Mouse (Mus musculus) testis, adult 2 months (tissue): Measurements from ENCODE around the gene Pde4a. TPM values are rescaled to one million over a fixed set of nuclear protein-coding genes. Genes with fewer than 3 reads are reported as not detected.

Source experiments
- H3K27ac ChIP-seq: fragments of 200-500 bp; 2 replicates; pipeline ENCODE4 v1.5.1; 2012; ENCODE audit warnings: low read depth, low read length; ENCODE audit not compliant: control insufficient read depth, insufficient read depth
- H3K27me3 ChIP-seq: fragments of 200-500 bp; 2 replicates; pipeline ENCODE4 v1.6.1; 2012; ENCODE audit warnings: mild to moderate bottlenecking, low read length, moderate library complexity; ENCODE audit not compliant: control insufficient read depth, insufficient read depth
- H3K36me3 ChIP-seq: fragments of 200-500 bp; 2 replicates; pipeline ENCODE4 v1.6.1; 2012; ENCODE audit warnings: mild to moderate bottlenecking, low read length; ENCODE audit not compliant: control insufficient read depth, insufficient read depth
- H3K4me1 ChIP-seq: fragments of 200-500 bp; 2 replicates; pipeline ENCODE4 v1.6.1; 2012; ENCODE audit warnings: low read length; ENCODE audit not compliant: control insufficient read depth, insufficient read depth
- H3K4me3 ChIP-seq: fragments of 200-500 bp; 2 replicates; pipeline ENCODE4 v1.5.1; 2012; ENCODE audit warnings: low read depth, mild to moderate bottlenecking, low read length, moderate library complexity, mixed read lengths; ENCODE audit not compliant: control insufficient read depth
- CTCF ChIP-seq: fragments of 200-500 bp; IDR thresholded peaks from 2 replicates; pipeline ENCODE4 v1.5.1; 2012; ENCODE audit warnings: low read depth, mild to moderate bottlenecking, inconsistent platforms, low read length, moderate library complexity; ENCODE audit not compliant: control insufficient read depth, insufficient read depth, insufficient replicate concordance
- POLR2A ChIP-seq: fragments of 200-500 bp; IDR thresholded peaks from 2 replicates; pipeline ENCODE4 v1.6.1; 2012; ENCODE audit warnings: low read depth, mild to moderate bottlenecking, inconsistent platforms, low read length, moderate library complexity; ENCODE audit not compliant: control insufficient read depth
- polyA plus RNA-seq: library from polyadenylated mRNA; depleted of rRNA; stranded (reverse); fragments of >200 nt; gene quantifications from 2 replicates; pipeline ENCODE4 v1.2.3, GENCODE M21; 2012; rRNA removed

The Pde4a gene
- polyA plus RNA-seq, result 80.2 and 82.0 TPM in 2 replicates

DNA sequence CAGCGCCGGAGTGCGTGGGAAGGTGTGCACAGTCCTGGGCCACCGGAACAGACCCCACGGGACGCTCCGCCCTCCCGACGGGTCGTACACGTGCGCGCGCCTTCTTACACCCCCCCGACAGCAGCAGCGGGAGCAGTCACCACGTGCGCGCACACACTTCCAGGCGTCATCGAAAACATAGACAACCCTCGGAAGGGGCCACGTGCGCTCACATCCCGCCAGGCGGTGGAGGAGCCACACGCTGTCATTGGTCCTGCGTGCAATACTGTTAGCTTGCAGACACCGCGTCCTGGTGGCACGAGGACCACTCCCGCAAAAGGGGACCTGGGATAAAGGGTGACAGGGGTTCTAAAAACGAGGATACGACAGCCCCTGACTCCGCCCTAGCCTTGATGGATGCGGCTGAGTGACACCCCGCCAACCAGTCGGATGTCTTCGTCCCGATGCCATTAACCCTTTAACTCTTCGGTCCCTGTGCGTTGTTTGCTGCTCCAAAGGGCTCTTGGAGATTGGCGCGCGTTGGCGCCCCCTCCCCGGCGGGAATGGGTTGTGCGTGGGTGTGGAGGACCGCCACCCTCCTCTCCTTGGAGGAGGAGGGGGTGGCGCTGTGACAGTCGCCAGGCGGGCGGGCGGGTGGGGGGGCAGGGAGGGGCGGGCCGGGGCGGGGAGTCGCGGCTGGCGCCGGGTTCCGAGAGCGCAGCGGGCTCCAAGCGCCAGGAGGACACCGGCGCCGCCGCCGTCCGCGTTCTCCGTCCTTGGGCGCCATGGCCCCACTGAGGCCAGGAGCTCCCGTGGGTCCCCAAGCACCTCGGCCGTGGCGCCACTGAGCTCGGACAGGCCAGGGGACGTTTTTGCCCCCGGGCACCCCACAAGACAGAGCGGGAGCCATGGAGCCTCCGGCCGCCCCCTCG, at the start of gene Pde4a:
Pde4a (plus strand) TSS at position 674 of the 911 bp plus-strand sequence.
- Histone ChIP-seq H3K27me3 (no peaks in the 10 kb centered on the region), H3K4me1 (peaks cover 34% of the 10 kb centered on the region), H3K4me3 (peak within 1 kb of the TSS; percentile 81), H3K27ac (no peak within 1 kb of the TSS), H3K36me3 (no peaks in the 10 kb centered on the region)
- TF ChIP-seq CTCF (no peak), POLR2A (peak; percentile 31; the same call in 1 of the 2 replicates)

DNA sequence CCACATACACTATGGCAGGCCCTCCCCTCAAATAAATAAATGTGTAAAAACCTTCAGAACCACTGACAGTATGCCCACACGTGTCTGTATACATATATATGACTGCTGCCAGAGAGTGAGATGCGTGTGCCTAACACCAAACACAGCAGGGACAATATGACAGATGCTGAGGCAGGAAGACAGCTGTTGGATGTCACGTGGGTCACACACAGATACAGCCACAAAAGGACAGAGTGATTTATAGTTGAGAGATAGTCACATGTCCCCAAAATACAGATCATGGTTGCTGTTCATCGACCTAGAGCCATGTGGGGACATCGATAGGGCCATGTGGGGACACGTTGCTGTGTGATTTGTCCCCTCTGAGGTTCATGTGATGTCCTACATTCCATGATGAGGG, 48.4 kb upstream of the Pde4a start:
- TF ChIP-seq CTCF (no peak), POLR2A (no peak)
- Histone ChIP-seq H3K4me3 (no peak overlapping the region), H3K27me3 (no peaks in the 10 kb centered on the region), H3K36me3 (no peaks in the 10 kb centered on the region; the same call in 1 of the 2 replicates), H3K27ac (no peak overlapping the region), H3K4me1 (no peaks in the 10 kb centered on the region)

- H3K36me3 ChIP-seq, result no peaks in the 10 kb centered on the region; the same call in 1 of the 2 replicates
- no peak overlapping the region for H3K4me3 ChIP-seq
- no peaks in the 10 kb centered on the region for H3K4me1 ChIP-seq
- no peak for TF ChIP-seq CTCF
- no peak for TF ChIP-seq POLR2A
- no peaks in the 10 kb centered on the region for H3K27me3 ChIP-seq
- H3K27ac ChIP-seq, result no peak overlapping the region
Measured at GRCm38 (mm10) chr9:21121483-21121882, 44.0 kb upstream of the Pde4a start.

DNA sequence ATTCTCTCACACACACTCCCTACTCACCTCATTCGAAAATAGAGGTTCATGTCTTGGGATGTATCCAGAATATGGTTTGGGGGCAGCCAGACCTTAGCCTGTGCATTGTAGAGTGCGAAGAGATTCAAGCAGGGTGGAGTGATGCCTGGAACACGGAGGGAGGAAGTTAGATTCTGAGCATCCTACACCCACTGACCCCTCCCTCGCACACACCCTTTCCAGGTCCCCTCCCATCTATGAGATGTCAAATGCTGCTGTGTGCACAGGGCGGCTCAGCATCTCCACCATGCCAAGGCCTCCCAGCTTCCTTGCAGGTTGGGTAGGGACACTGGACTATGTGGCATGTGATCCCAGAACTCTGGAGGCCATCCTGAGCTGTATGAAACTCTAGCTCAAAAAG, 40.7 kb upstream of the Pde4a start:
- no peaks in the 10 kb centered on the region for H3K27me3 ChIP-seq
- no peaks in the 10 kb centered on the region for H3K4me1 ChIP-seq
- no peaks in the 10 kb centered on the region; the same call in 1 of the 2 replicates for H3K36me3 ChIP-seq
- TF ChIP-seq CTCF (no peak), POLR2A (no peak)
- H3K27ac ChIP-seq, result no peak overlapping the region
- no peak overlapping the region for H3K4me3 ChIP-seq

- H3K4me3 ChIP-seq, result no peak overlapping the region
- peaks cover 2% of the 10 kb centered on the region; the same call in 1 of the 2 replicates for H3K4me1 ChIP-seq
- no peak overlapping the region for H3K27ac ChIP-seq
- H3K27me3 ChIP-seq, result no peaks in the 10 kb centered on the region
- no peaks in the 10 kb centered on the region; the same call in 1 of the 2 replicates for H3K36me3 ChIP-seq
- TF ChIP-seq CTCF, result no peak
- no peak for TF ChIP-seq POLR2A
Measured at GRCm38 (mm10) chr9:21125502-21126258, 39.8 kb upstream of the Pde4a start.

DNA sequence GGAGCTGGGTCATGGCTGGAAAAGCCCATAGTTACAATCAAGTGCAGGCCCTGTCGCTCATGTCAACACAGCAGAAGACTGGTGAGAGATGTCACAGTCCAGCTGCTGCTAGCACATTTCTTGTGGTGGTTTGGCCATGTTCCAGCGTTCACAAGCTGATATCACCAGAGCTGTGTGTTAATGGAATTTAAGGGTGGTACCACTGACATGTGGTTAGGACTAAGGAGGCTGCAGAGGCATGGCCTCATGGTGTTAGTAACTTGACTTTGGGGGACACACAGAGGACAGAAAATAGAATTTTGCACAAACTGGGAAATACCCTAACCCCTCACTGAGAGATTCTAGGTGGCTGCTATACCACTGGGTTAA, 39.3 kb upstream of the Pde4a start:
- Histone ChIP-seq H3K36me3 (no peaks in the 10 kb centered on the region; the same call in 1 of the 2 replicates), H3K27ac (no peak overlapping the region), H3K27me3 (no peaks in the 10 kb centered on the region), H3K4me1 (peaks cover 2% of the 10 kb centered on the region; the same call in 1 of the 2 replicates), H3K4me3 (no peak overlapping the region)
- TF ChIP-seq POLR2A (no peak), CTCF (no peak)
